Mouse (Mus musculus): ENCODE data around the gene Hapln2. TPM values are rescaled to one million over a fixed set of nuclear protein-coding genes. Genes with fewer than 3 reads are reported as not detected.

Hapln2 gene
- polyA plus RNA-seq, 2 experiments = not detected

DNA sequence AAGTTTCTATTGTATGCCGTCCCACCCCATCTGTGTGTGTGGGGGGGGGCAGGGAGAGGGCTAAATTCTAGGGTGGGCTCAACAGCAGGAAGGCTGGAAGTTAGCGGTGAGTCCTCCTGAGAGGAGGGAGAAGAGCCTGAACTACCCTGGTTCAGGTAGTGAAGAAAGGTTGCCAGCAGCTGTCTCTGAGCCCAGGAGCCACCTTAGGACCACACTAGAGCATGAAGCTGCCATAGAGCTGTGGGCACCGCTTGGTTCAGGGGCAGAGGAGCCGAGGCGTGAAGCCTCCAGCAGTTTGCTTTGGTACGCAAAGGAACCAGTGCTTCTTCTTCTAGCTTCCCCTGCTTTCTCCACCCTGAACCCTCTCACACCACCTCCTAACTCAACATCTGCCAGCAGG, 43.8 kb downstream of the Hapln2 start:
- no peak overlapping the region for H3K27ac ChIP-seq
- TF ChIP-seq CTCF (IDR thresholded peaks at IDR 0.05; ENCODE audit: low read depth) = no peak
- TF ChIP-seq EP300 (IDR thresholded peaks at IDR 0.05; ENCODE audit: low read depth) = no peak
- no peaks in the 10 kb centered on the region for H3K36me3 ChIP-seq (replicated peaks; ENCODE audit: control insufficient read depth, insufficient read depth, low read depth)
- no peak overlapping the region for H3K9ac ChIP-seq (replicated peaks)
- ATAC-seq (ENCODE audit: insufficient read depth) = no peak
- no peak overlapping the region for H3K4me3 ChIP-seq (ENCODE audit: insufficient read depth in 1 of 2, low read depth in 2 of 2, low read length in 2 of 2)
- no peak for DNase-seq (ENCODE audit: low read depth in 3 of 3, low spot score in 3 of 3)
- 56% methylated on average over 6 of the region's 6 CpGs for WGBS (ENCODE audit: insufficient replicate concordance)
- H3K4me1 ChIP-seq (replicated peaks; ENCODE audit: control insufficient read depth in 2 of 2, insufficient read depth in 2 of 2, low read length in 1 of 2) = peaks cover 0 to 26% of the 10 kb centered on the region in 2 experiments; a peak in 2 of 4 replicates
- no peaks in the 10 kb centered on the region for H3K9me3 ChIP-seq (ENCODE audit: control insufficient read depth, low read length)
- H3K27me3 ChIP-seq (ENCODE audit: control insufficient read depth, insufficient read depth, low read length) = no peaks in the 10 kb centered on the region
- H3K4me2 ChIP-seq (ENCODE audit: low read depth) = no peak overlapping the region

DNA sequence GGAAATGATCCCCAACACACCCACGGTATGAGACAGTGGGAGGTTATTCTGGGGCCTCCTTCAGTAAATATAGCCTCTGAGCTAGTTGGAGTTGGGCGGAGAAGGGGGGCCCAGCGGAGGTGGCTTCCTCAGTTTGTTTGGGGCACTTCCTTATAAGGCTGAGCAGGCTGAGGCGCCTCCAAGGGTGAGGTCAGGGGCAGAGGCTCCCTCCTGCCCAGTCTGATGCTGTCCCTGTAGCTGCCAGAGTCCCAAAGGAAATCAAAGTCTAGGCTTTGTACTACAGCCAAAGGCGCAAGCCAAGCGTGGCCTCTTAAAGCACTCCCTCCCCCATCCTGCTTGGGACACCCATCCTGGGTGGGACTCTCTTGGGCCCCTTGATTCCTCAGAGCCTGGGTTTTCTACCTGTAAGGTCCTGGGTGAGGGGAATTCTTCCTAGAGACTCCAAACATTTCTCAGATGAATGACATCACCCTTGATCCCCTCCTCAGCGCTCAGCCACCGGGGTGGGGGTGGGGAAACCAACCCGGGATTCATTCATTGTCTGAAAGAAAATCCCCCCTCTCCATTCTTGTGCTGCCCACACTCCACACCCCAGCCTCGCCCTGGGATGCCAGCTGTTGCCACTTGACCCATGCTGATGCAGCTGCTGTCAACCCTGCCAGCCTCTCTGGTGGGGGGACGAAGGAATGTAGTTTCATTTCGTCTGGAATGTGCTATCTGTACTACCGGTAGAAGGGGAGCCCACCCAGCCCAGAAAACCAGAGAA, 44.4 kb downstream of the Hapln2 start:
- no peaks in the 10 kb centered on the region for H3K27me3 ChIP-seq (ENCODE audit: control insufficient read depth, insufficient read depth, low read length)
- peak overlapping the region; percentile 19 for H3K27ac ChIP-seq
- H3K4me1 ChIP-seq (replicated peaks; ENCODE audit: control insufficient read depth in 2 of 2, insufficient read depth in 2 of 2, low read length in 1 of 2) = peaks cover 0 to 22% of the 10 kb centered on the region in 2 experiments; a peak in 2 of 4 replicates
- no peaks in the 10 kb centered on the region for H3K9me3 ChIP-seq (ENCODE audit: control insufficient read depth, low read length)
- ATAC-seq (ENCODE audit: insufficient read depth) (peak; percentile 43; the same call in 1 of the 2 replicates), DNase-seq (ENCODE audit: low read depth in 3 of 3, low spot score in 3 of 3) (no peak)
- no peak overlapping the region for H3K9ac ChIP-seq (replicated peaks)
- H3K4me3 ChIP-seq (ENCODE audit: insufficient read depth in 1 of 2, low read depth in 2 of 2, low read length in 2 of 2) = no peak overlapping the region
- H3K4me2 ChIP-seq (ENCODE audit: low read depth) = 0 out of 2 replicates have a peak overlapping the region, but pooled peaks have one; percentile 18
- WGBS (ENCODE audit: insufficient replicate concordance) = 11% methylated on average over 13 of the region's 13 CpGs
- H3K36me3 ChIP-seq (replicated peaks; ENCODE audit: control insufficient read depth, insufficient read depth, low read depth) = no peaks in the 10 kb centered on the region
- no peak for TF ChIP-seq EP300 (IDR thresholded peaks at IDR 0.05; ENCODE audit: low read depth)
- TF ChIP-seq CTCF (IDR thresholded peaks at IDR 0.05; ENCODE audit: low read depth) = no peak

GRCm38 (mm10) chr3:87981894-87982835, 45.2 kb downstream of the Hapln2 start:
- Histone ChIP-seq H3K27ac (peak overlapping the region; percentile 19), H3K9me3 (ENCODE audit: control insufficient read depth, low read length) (no peaks in the 10 kb centered on the region), H3K4me1 (replicated peaks; ENCODE audit: control insufficient read depth in 2 of 2, insufficient read depth in 2 of 2, low read length in 1 of 2) (peaks cover 0 to 16% of the 10 kb centered on the region in 2 experiments; a peak in 1 of 4 replicates), H3K4me2 (ENCODE audit: low read depth) (no peak overlapping the region), H3K36me3 (replicated peaks; ENCODE audit: control insufficient read depth, insufficient read depth, low read depth) (no peaks in the 10 kb centered on the region), H3K27me3 (ENCODE audit: control insufficient read depth, insufficient read depth, low read length) (no peaks in the 10 kb centered on the region), H3K9ac (replicated peaks) (no peak overlapping the region), H3K4me3 (ENCODE audit: insufficient read depth in 1 of 2, low read depth in 2 of 2, low read length in 2 of 2) (no peak overlapping the region)
- ATAC-seq (ENCODE audit: insufficient read depth) = 0 out of 2 replicates have a peak, but pooled peaks have one; percentile 6
- TF ChIP-seq EP300 (IDR thresholded peaks at IDR 0.05; ENCODE audit: low read depth) (no peak), CTCF (IDR thresholded peaks at IDR 0.05; ENCODE audit: low read depth) (no peak)
- DNase-seq (ENCODE audit: low read depth in 3 of 3, low spot score in 3 of 3) = no peak
- WGBS (ENCODE audit: insufficient replicate concordance) = 25% methylated on average over 12 of the region's 12 CpGs

GRCm38 (mm10) chr3:87981214-87981760, 46.1 kb downstream of the Hapln2 start:
- no peaks in the 10 kb centered on the region for H3K27me3 ChIP-seq (ENCODE audit: control insufficient read depth, insufficient read depth, low read length)
- H3K9me3 ChIP-seq (ENCODE audit: control insufficient read depth, low read length) = no peaks in the 10 kb centered on the region
- WGBS (ENCODE audit: insufficient replicate concordance) = 55% methylated on average over 6 of the region's 6 CpGs
- H3K9ac ChIP-seq (replicated peaks) = no peak overlapping the region
- H3K36me3 ChIP-seq (replicated peaks; ENCODE audit: control insufficient read depth, insufficient read depth, low read depth) = no peaks in the 10 kb centered on the region
- H3K27ac ChIP-seq = no peak overlapping the region
- no peak for TF ChIP-seq CTCF (IDR thresholded peaks at IDR 0.05; ENCODE audit: low read depth)
- TF ChIP-seq EP300 (IDR thresholded peaks at IDR 0.05; ENCODE audit: low read depth) = no peak
- no peak for DNase-seq (ENCODE audit: low read depth in 3 of 3, low spot score in 3 of 3)
- H3K4me2 ChIP-seq (ENCODE audit: low read depth) = no peak overlapping the region
- peaks cover 0 to 15% of the 10 kb centered on the region in 2 experiments; a peak in 1 of 4 replicates for H3K4me1 ChIP-seq (replicated peaks; ENCODE audit: control insufficient read depth in 2 of 2, insufficient read depth in 2 of 2, low read length in 1 of 2)
- no peak overlapping the region for H3K4me3 ChIP-seq (ENCODE audit: insufficient read depth in 1 of 2, low read depth in 2 of 2, low read length in 2 of 2)
- ATAC-seq (ENCODE audit: insufficient read depth) = no peak
